Mouse (Mus musculus) spleen, adult 2 months (tissue): ENCODE data around the gene Slc12a6.

Experiments
- CTCF ChIP-seq: fragments of 200-500 bp; IDR thresholded peaks from 2 replicates; pipeline ENCODE4 v1.5.1; 2011; ENCODE audit warnings: mild to moderate bottlenecking, inconsistent platforms; ENCODE audit not compliant: insufficient read depth, insufficient read length, insufficient replicate concordance; ENCODE audit errors: extremely low read depth
- POLR2A ChIP-seq: fragments of 200-500 bp; IDR thresholded peaks from 2 replicates; pipeline ENCODE4 v1.6.1; 2011; ENCODE audit warnings: low read depth, low read length, inconsistent platforms

GRCm38 (mm10) chr2:112296211-112296610 lies 30.6 kb downstream of the Slc12a6 start:
- TF ChIP-seq CTCF (no peak), POLR2A (no peak)
